Mouse (Mus musculus): ENCODE measurements around the gene Setd5. TPM values are rescaled to one million over a fixed set of nuclear protein-coding genes. Genes with fewer than 3 reads are reported as not detected.

Gene Setd5
- total RNA-seq, 2 experiments from 2014 or later: 27.0 to 31.5 TPM

- DNase-seq: peak in 1 of 2 experiments; percentile 32
Observed at GRCm38 (mm10) chr6:113193765-113194460, 116.7 kb downstream of the Setd5 start.

GRCm38 (mm10) chr6:113194517-113194840 lies 117.3 kb downstream of the Setd5 start:
- no peak for DNase-seq

- peak in 1 of 2 experiments; percentile 6 for DNase-seq
Observed at GRCm38 (mm10) chr6:113194841-113195595, 117.9 kb downstream of the Setd5 start, which contains the start of gene Lhfpl4. Gene Lhfpl4 (minus strand): TSS chr6:113195384.

GRCm38 (mm10) chr6:113195596-113195992 lies 118.4 kb downstream of the Setd5 start:
- no peak for DNase-seq

Other genes with a start within 250 kb of the Setd5 start
- 1 to 10 TPM in 1 of 2 experiments, under 1 TPM in 1; 0.69 to 1.1 TPM for gene Srgap3, start 130.1 kb upstream of the Setd5 start, total RNA-seq (2021)
- 10 to 100 TPM; 19.8 to 22.5 TPM for gene Thumpd3, start 31.1 kb upstream of the Setd5 start, total RNA-seq (2021)
- under 1 TPM; 0.40 to 0.51 TPM for gene Lhfpl4, start 118.0 kb downstream of the Setd5 start, total RNA-seq (2021)
- 10 to 100 TPM; 12.7 to 17.6 TPM for gene Mtmr14, start 160.5 kb downstream of the Setd5 start, total RNA-seq (2021)
- gene Cpne9, start 204.9 kb downstream of the Setd5 start, total RNA-seq (2021): not detected
- 10 to 100 TPM; 12.3 to 12.4 TPM for gene Brpf1, start 229.8 kb downstream of the Setd5 start, total RNA-seq (2021)
- gene Ogg1, start 249.6 kb downstream of the Setd5 start, total RNA-seq (2021): 1 to 10 TPM; 4.5 to 6.9 TPM